Mouse (Mus musculus) embryo, embryonic 10 days (tissue): ENCODE results near the gene Qpctl.
A peak's percentile ranks its signal among the peaks of the same experiment; 100 is the strongest.
"Not testable (repeated sequence)": the region's sequence is repeated elsewhere in the genome, so short reads cannot be mapped to it uniquely, and the experiment has no call there.

Source experiments
- DNase-seq: peaks from one replicate; pipeline ENCODE4 v3.0.0-alpha.2; 2015; ENCODE audit warnings: low spot score

Gene Qpctl

DNA sequence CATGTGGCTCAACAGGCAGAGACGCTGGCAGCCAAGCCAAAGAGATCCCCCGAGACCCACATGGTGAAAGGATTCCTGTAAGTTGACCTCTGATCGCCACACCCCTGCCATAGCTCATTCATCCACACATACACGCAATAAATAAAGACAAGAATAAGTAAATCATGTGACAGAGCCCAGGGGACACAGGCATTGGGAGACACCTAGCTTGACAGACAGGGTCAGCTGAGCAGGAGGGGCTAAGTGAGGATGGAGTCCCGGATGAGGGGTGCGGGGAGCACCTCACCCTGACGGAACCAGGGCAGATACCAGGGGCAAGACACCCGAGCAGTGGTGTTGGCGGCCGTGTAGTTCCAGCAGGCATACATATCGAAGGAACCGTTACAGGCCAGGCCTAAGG is 14.7 kb upstream of the Qpctl start:
- no peak for DNase-seq

DNA sequence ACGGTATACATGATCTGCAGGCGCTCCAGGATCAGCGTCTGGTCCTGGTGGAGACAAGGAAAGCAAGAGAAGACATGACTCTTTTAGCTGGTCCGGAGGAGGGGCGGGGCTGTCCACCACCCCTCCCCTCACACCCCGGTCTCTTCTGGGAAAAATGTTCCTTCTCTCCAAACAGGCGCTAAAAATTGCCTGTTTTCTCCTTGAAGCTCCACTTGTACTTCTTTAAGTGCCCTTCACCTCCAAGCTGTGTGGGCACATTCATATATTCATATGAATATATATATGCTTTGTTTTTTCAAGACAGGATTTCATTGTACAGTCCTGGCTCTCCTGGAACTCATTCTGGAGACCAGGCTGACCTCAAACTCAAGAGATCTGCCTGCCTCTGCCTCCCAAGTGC is 13.8 kb upstream of the Qpctl start:
- DNase-seq = no peak

DNA sequence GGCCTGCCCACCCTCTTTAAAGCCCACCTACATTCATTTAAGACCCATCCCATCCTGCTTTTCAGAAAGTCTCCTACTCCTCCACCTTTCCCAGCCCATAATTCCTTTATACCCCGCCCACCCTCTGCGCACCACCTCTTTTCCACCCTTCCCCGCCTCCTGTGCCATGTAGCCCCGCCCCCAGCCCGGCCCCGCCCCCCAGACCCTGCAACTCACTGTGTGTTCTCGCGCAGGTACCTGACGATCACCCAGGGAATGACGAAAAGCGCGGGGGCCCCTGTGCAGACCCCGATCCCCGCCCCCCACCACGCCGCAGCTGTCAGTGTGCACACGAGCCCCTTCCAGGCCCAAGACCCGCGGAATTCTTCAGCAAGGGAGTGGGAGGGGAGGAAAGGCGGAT is 11.0 kb upstream of the Qpctl start:
- DNase-seq = peak; percentile 32

GRCm38 (mm10) chr7:19159411-19159810 is 10.3 kb upstream of the Qpctl start:
- no peak for DNase-seq

- no peak for DNase-seq
Observed at GRCm38 (mm10) chr7:19158601-19159000, 9.5 kb upstream of the Qpctl start.

DNA sequence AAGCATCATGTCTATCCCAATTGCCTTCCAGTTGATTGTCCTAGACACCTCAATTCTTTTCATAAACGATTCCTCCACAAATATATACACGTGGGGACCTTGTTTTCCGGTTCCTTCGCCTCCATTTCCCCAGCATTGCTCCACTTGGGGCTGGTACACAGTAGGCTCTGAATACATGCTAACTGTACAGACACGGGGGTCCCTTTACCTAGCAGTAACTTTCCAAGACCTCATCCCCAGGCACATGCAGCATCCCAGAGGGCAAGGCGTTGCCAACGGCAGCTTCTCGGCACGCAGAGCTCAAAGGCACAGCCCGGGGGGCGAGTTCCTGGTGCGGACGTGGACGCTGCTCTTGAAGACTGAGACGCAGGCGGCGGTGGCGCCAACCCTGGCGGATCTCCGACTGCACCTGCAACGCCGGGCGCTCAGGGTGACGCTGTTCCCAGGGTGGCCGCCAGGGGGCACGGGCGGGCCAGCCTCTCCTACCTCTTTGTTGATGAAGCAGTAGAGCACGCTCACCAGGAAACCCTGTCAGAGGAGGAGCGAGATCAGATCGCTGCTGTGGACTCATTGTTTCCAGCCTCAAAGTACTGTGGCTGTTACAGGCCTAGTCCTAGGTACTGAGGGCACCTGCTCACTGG is 8.2 kb upstream of the Qpctl start:
- peak; percentile 92 for DNase-seq

- no peak for DNase-seq
Observed at GRCm38 (mm10) chr7:19155825-19156475, 6.9 kb upstream of the Qpctl start.

DNA sequence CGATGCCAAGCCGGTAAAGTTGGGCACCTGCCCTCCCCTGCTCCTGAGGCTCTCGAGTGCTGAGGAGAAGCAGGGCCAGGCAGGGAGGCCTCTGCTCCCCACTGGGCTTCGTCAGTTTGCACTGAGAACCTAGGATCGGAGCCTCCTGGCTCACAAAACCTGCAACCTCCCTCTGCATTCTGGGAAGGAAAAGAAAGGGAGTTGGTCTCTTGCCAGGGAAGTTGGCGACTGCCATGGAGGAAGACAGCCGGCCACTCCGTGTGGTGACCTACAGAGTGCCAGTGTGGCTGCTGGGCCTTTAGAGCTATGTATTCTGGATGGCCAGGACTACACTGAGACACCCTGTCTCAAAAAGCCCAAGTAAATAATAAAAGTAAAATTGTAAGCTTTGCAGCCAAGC is 5.7 kb upstream of the Qpctl start:
- no peak for DNase-seq

DNA sequence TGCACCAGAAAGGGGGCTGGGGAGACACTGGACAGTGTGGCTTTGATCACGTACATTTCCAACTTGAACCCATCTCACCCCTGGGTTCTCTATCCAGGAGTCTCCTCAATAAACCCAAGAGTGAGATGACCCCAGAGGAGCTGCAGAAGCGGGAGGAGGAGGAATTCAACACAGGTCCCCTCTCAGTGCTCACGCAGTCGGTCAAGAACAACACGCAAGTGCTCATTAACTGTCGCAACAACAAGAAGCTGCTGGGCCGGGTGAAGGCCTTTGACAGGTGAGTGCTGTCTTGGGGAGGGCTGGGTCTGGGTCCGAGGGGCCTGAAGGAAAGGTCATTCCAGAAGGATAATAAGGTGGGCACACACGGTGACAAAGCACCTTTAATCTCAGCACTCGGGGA is 2.0 kb upstream of the Qpctl start:
- not testable (repeated sequence) for DNase-seq

DNA sequence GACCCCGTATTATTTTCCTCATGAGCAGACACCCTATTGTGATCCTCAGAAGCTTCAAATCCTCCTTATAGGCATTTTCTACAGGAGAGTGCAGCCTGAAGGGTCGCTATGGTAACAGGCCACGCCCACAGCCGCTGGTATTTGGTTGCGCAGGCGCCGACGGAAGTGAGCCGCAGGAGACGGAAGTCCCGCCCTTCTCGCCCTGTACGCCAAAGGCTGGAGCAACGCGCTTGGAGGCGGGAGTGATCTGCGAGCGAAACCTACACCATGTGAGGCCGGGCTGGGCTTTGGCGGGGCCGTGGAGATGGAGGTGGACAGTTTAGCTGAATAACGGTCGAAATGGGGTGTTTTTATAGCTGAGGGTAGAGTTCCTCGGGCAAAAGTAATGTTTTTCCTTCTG is 535 bp upstream of the Qpctl start, which contains the start of gene Snrpd2:
TSS of gene Snrpd2 (plus strand) at position 97 of the 400 bp plus-strand sequence.
- peak; percentile 99 for DNase-seq

DNA sequence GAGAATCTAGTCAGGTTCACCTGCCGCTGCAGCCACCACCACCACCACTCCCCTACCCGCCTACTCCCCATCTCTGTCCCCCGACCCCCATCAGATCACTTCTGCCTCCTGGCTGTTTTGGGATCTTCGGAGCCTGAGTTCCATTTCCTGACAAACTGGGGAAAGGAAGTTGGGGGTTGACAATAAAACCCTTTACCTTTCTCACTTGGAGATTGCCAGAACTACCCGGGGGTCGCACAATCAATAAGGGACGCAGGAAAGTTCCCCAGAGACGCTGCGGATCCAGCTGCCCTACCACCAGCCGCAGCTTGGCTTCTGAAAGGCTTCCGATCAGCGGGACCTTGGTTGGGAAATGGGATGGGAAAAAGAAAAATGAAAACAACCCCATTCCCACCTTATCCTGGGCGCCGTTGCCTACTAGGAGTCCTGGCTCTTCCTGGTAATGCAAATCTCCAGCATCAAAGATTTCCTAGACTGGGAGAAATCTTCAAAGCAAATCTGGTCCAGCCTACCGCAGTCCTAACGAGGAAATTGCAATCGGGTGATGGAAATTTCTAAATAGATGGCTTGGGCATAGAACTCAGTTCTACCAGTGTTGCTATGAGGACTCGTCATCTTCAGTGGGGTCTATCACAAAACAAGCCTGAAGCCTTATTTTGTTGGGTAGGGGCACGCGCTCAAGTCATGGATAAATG is 764 bp downstream of the Qpctl start:
- no peak for DNase-seq

GRCm38 (mm10) chr7:19147497-19148045 is 1.5 kb downstream of the Qpctl start:
- DNase-seq = peak; percentile 34

DNA sequence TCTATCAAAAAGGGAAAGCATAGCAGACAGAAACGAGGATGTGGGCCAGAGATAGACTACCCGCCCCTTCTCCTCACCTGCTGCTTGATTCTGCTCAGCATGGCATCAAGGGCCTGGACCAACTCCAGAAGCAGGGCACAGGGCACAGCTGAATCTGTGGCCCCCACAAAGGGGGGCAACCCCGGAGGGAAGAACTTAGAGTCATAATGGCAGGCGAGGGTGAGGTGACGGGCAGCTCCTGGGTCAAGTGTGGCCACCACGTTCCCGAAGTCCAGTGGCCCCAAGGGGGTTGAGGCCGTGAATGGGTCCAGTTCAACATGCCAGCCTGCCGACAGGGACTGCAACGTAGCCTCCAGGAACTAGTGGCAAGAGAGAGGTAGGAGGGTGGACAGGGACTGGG is 2.3 kb downstream of the Qpctl start:
- no peak for DNase-seq

GRCm38 (mm10) chr7:19137380-19137779 is 11.7 kb downstream of the Qpctl start:
- DNase-seq = peak; percentile 36

GRCm38 (mm10) chr7:19136673-19137334 is 12.3 kb downstream of the Qpctl start:
- DNase-seq = no peak

DNA sequence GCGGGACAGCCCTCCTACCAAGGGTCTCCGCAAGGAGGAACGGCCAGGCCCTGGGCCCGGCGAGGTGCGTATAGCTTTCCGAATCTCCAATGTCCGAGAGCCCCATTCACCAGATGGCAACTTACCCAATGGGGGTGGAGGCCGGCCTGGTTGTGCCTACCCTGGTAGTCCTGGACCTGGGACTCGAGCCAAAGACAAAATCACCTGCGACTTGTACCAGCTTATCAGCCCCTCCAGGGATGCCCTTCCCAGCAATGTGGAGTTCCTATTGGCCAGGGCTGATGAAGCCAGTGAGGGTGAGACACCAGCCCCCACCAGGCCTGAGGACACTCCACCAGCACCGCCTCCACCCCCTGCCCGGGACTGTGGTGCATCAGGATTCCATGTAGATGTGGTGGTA is 12.9 kb downstream of the Qpctl start:
- DNase-seq = no peak

- peak; percentile 99 for DNase-seq
Observed at GRCm38 (mm10) chr7:19131324-19131848, 17.7 kb downstream of the Qpctl start.

- DNase-seq = no peak
Observed at GRCm38 (mm10) chr7:19130657-19131056, 18.4 kb downstream of the Qpctl start.

GRCm38 (mm10) chr7:19129396-19129795 is 19.7 kb downstream of the Qpctl start:
- no peak for DNase-seq

DNA sequence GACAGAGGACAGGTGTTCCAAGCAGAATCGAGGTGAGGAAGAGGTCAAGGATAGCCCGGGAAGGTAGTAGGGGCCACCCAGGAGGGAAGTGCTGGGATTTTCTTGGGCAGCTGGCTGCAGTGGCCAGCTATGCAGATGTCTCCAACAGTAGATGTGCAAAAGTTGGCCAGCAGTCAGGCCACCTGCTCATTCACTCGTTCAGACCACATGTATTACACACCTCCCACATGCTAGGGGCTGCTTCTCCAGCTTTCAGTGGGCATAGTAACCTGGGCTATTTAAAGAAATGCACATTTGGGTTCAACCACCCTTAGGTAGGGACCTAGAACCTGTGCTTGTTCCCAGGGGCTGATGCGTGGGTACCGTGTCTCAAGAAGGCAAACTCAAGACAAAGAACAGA is 21.3 kb downstream of the Qpctl start:
- DNase-seq = no peak

- no peak for DNase-seq
Observed at GRCm38 (mm10) chr7:19124713-19125112, 24.4 kb downstream of the Qpctl start.

DNA sequence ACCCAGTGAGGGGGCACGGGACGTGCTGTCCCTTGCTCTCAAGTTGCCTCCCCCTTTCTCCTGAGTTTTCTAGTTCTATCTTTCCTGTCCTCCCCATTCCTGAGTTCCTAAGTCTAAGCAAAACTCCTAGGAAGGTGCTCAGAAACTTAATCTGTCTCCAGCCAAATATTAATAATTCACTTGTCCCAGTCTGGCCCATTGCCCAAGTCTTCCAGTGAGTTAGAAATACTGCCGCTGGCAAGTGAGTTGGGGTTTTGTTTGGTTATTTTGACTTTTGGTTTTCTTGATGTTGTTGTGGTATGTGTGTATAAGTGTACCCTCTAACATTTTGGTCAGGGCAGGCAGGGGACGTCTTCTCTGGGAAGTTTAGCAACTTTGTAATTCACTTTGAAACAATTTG is 27.4 kb downstream of the Qpctl start:
- DNase-seq = no peak
